Mouse (Mus musculus) midbrain, embryonic 13.5 days (tissue): ENCODE measurements at regions not wholly inside any gene's neighbourhood (a gene's known extent, or its start where the extent isn't known, plus 50 kb on each side); places are given as distances from the start of the nearest gene placed in this dataset.

Source experiments
- ATAC-seq: fragments of 200-750 bp; cut with Nextera tagmentation; 2 replicates; pipeline ENCODE4 v1.8.0; 2017; ENCODE audit warnings: mild to moderate bottlenecking, moderate TSS enrichment, moderate library complexity
- H3K27ac ChIP-seq: fragments of 300-500 bp; sonication (generic); 2 replicates; pipeline ENCODE4 v1.5.1; 2015; ENCODE audit warnings: inconsistent platforms, mild to moderate bottlenecking, moderate library complexity
- H3K27me3 ChIP-seq: fragments of 300-500 bp; sonication (generic); 2 replicates; pipeline ENCODE4 v1.6.1; 2015; ENCODE audit warnings: mild to moderate bottlenecking, inconsistent platforms
- H3K36me3 ChIP-seq: fragments of 300-500 bp; sonication (generic); 2 replicates; pipeline ENCODE4 v1.6.1; 2015; ENCODE audit warnings: mild to moderate bottlenecking, inconsistent platforms
- H3K4me1 ChIP-seq: fragments of 300-500 bp; sonication (generic); replicated peaks from 2 replicates; pipeline ENCODE4 v1.6.1; 2015; ENCODE audit warnings: inconsistent platforms
- H3K4me2 ChIP-seq: fragments of 300-500 bp; sonication (generic); replicated peaks from 2 replicates; pipeline ENCODE4 v1.6.1; 2015; ENCODE audit warnings: moderate library complexity, mild to moderate bottlenecking, inconsistent platforms
- H3K4me3 ChIP-seq: fragments of 300-500 bp; sonication (generic); replicated peaks from 2 replicates; pipeline ENCODE4 v1.5.1; 2015; ENCODE audit warnings: mild to moderate bottlenecking, inconsistent platforms
- H3K9ac ChIP-seq: fragments of 300-500 bp; sonication (generic); replicated peaks from 2 replicates; pipeline ENCODE4 v1.6.1; 2015; ENCODE audit warnings: mild to moderate bottlenecking, inconsistent platforms
- H3K9me3 ChIP-seq: fragments of 300-500 bp; sonication (generic); 2 replicates; pipeline ENCODE4 v1.6.1; 2016; ENCODE audit warnings: mild to moderate bottlenecking, inconsistent platforms
- WGBS: fragments of 180-500 bp; shearing (Covaris S2); methylation state at CpG from one replicate; pipeline ENCODE4 v1.1.7; 2015; 5-methylcytosine and 5-hydroxymethylcytosine counted together

DNA sequence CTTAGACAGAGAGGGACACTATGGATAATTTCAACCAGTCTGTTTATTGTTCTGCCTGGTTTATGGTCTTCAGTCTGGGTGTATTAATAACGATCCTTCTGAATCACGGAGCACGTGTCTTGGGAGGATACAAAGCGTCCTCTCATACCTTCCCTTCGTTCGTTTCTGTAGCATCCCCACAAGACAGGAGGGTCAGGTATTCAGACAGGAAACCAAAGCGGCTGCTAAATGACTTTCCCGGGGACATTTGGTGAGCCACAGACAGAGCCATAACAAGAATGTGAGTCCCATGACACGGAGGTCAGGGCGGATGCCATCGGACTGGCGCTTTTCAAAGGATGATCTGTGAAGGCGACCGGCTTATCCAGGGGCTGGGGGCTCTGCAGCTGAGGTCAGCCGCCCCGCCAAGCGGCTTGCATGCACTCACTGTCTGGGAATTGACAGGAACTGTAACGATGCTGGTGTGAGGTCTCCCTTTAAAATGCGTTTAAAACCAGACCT, 120.9 kb upstream of the Lrig3 start:
- Histone ChIP-seq H3K27me3 (no peaks in the 10 kb centered on the region), H3K27ac (no peak overlapping the region), H3K9me3 (no peaks in the 10 kb centered on the region), H3K4me1 (peaks cover 7% of the 10 kb centered on the region), H3K4me3 (peak overlapping the region; percentile 18), H3K9ac (0 out of 2 replicates have a peak overlapping the region, but pooled peaks have one; percentile 21), H3K4me2 (peak overlapping the region; percentile 45), H3K36me3 (no peaks in the 10 kb centered on the region)
- peak; percentile 24; the same call in 1 of the 2 replicates for ATAC-seq
- WGBS: 20% methylated on average over 19 of the region's 19 CpGs

DNA sequence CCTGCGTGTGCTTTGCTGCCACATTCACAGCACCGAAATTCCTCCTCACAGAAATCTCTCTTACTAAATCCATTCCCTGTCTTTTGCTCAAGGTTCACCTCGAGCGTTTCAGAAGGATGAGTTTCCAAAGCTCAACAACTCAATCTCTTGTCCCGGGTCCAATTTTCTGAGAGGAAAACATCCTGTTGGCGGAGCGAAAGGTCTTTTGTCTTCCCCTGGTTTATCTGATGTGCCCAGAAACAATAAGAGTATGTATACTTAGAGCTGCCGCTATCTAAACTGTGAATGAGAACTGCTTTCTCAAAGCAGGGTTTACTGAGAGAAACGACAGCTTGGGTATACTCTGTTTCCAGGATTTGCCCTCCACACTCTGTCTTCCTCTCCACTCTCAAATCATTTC, 115.6 kb upstream of the Lrig3 start:
- ATAC-seq: no peak
- Histone ChIP-seq H3K36me3 (no peaks in the 10 kb centered on the region), H3K27ac (no peak overlapping the region), H3K4me2 (no peak overlapping the region), H3K4me3 (no peak overlapping the region), H3K27me3 (no peaks in the 10 kb centered on the region), H3K4me1 (peaks cover under 1% of the 10 kb centered on the region; the same call in 1 of the 2 replicates), H3K9me3 (no peaks in the 10 kb centered on the region), H3K9ac (no peak overlapping the region)
- 51% methylated on average over 9 of the region's 9 CpGs for WGBS

DNA sequence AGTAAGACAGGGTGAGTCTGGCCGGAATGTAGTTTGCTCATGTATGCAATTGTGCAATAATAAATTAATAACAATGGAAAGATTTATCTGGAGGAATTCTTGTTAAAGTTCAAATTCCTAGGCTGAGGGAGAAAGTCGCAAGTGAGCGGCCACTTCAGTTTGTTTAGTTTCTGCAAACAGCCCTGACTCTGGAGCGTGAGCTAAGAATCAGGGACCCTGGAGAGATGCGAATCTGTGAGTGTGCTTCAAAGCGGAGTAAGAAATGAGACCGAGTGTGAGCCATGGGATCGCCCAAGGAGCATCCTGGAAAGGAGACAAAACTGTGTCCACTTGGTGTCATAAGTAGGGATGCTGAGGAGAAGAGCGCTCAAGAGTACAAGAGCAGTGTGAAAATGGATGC, 104.2 kb upstream of the Lrig3 start:
- no peak overlapping the region for H3K9ac ChIP-seq

DNA sequence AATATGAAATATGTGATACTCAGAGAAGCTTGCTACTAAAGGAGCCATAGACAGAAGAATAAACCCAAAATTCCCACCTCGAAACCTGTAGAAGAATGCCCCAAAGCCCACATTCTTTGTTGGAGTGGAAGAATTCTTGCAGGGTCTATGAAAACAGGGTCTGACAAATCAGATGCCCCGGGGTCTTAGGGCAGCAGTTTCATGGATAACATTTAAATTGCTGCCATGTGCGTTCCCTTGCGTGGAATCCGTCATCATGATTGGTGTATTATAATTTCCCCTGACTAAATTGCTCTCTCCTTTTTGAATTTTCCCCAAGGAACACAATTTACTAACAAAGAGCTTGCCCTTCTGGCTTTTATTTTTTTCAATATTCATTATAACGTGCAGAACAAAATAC, 99.6 kb upstream of the Lrig3 start:
- no peak overlapping the region for H3K4me3 ChIP-seq
- H3K36me3 ChIP-seq: no peaks in the 10 kb centered on the region
- H3K9ac ChIP-seq: no peak overlapping the region
- no peak overlapping the region for H3K4me2 ChIP-seq
- no peaks in the 10 kb centered on the region for H3K27me3 ChIP-seq
- no peak overlapping the region for H3K27ac ChIP-seq
- WGBS: 84% methylated on average over 6 of the region's 6 CpGs
- ATAC-seq: no peak
- no peaks in the 10 kb centered on the region for H3K4me1 ChIP-seq
- no peaks in the 10 kb centered on the region for H3K9me3 ChIP-seq

More for the DNA sequence above, 104.2 kb upstream of the Lrig3 start:
- no peak overlapping the region for H3K4me3 ChIP-seq
- no peaks in the 10 kb centered on the region for H3K4me1 ChIP-seq
- H3K36me3 ChIP-seq: no peaks in the 10 kb centered on the region
- no peaks in the 10 kb centered on the region for H3K9me3 ChIP-seq
- no peak overlapping the region for H3K4me2 ChIP-seq
- no peak for ATAC-seq
- H3K27me3 ChIP-seq: no peaks in the 10 kb centered on the region
- H3K27ac ChIP-seq: no peak overlapping the region
- WGBS: 94% methylated on average over 9 of the region's 9 CpGs

DNA sequence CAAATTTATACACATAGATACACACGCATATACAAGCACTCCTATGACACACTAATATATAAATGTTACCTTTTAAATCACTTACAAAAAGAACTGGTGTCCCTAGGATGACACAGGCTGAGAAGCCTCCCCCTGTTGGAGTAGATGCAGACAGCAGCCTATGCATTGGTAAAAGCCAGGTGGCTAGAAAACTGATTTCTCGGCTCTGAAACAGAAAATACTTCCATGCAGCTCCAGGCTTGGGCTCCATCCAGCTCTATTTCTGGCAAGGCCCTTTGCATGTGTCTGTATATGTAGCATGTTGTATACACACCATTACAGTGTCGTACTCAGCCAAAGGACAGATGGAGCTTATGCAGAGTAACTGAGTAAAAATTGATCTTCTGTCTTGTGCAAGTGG, 81.4 kb upstream of the Lrig3 start:
- Histone ChIP-seq H3K4me3 (no peak overlapping the region), H3K9ac (no peak overlapping the region), H3K4me2 (no peak overlapping the region), H3K9me3 (0 out of 2 replicates have a peak, but pooled peaks cover 4% of the 10 kb centered on the region), H3K27ac (no peak overlapping the region), H3K36me3 (no peaks in the 10 kb centered on the region), H3K27me3 (no peaks in the 10 kb centered on the region), H3K4me1 (no peaks in the 10 kb centered on the region)
- WGBS: 85% methylated on average over 3 of the region's 3 CpGs
- ATAC-seq: no peak

DNA sequence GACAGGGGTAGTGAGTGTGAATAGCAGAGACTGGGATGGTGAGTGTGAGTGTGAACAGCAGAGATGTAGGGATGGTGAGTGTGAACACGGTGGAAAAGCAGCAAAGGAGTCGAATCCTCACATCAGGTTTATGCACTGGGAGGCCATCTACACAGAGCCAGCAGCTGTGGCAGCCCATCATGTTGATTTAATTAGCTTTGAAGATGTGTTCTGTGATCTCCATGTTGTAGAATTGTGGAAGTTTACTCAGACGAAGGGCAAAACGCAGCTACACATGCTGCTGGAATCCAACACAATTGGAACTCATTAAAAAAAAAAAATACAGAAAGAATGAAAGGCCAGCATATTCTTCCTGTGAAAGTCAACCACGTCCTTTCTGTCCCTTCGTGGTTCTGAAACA, 80.2 kb upstream of the Lrig3 start:
- H3K36me3 ChIP-seq: no peaks in the 10 kb centered on the region
- H3K27ac ChIP-seq: no peak overlapping the region
- no peak overlapping the region for H3K4me2 ChIP-seq
- 0 out of 2 replicates have a peak, but pooled peaks cover 4% of the 10 kb centered on the region for H3K9me3 ChIP-seq
- ATAC-seq: no peak
- no peaks in the 10 kb centered on the region for H3K4me1 ChIP-seq
- H3K9ac ChIP-seq: no peak overlapping the region
- 55% methylated on average over 6 of the region's 6 CpGs for WGBS
- no peak overlapping the region for H3K4me3 ChIP-seq
- no peaks in the 10 kb centered on the region for H3K27me3 ChIP-seq

DNA sequence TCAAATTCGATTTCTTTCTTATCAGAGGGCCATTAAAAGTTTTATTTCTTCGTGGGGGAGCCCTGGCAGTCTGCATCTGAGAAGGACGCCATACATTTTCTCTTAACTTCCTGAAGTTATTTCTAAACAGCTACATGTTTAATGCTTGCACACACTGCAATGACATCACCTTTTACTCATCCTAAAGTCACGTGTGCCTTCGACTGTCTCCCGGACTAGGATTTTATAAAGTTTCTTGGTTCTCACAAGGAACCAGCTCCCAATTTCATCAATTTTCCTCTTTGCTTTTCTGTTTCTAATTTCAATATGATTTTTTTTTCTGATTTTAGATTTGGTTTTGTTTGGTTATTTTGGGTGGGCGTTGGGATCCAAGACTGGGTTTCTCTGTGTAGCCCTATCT, 73.8 kb upstream of the Lrig3 start:
- H3K27ac ChIP-seq: no peak overlapping the region
- no peak overlapping the region for H3K4me2 ChIP-seq
- no peaks in the 10 kb centered on the region for H3K27me3 ChIP-seq
- H3K36me3 ChIP-seq: no peaks in the 10 kb centered on the region
- no peak overlapping the region for H3K9ac ChIP-seq
- no peak for ATAC-seq
- H3K4me1 ChIP-seq: no peaks in the 10 kb centered on the region
- no peak overlapping the region for H3K4me3 ChIP-seq
- 88% methylated on average over 7 of the region's 7 CpGs for WGBS
- H3K9me3 ChIP-seq: 0 out of 2 replicates have a peak, but pooled peaks cover 4% of the 10 kb centered on the region

DNA sequence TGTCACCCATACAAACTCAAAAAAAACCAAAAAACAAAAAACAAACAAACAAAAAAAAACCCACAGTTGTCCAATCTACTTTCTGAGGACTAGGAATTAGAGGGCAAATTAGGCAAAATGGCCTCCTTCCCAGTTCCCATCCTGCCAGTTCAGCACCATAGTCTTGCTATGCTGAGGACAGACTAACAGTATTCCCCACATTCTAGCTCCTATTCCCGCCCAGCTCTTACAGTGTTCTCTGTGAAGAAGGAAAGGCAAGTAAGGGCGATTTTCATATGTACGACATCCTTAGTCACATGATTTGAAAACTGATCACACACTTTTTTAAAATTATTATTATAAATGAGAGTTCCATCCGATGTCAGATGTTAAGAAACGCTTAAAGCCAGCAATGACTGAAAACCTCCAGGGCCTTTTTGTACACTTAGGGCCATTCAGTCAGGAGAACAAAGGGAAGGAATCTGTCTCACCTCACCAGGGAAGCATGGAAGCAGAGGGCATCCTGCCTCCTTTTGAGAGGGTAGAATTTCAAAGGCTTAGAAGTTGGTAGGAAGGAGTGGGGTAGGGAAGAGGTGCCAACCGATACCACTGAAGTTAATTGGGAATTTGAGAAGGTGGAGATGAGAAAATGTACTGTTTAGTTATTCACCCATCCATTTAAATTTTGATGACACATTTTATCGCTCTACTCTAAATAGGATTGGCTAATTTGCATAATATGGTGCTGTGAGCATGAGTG, 70.1 kb upstream of the Lrig3 start:
- H3K4me3 ChIP-seq: no peak overlapping the region
- no peaks in the 10 kb centered on the region for H3K36me3 ChIP-seq
- 56% methylated on average over 7 of the region's 7 CpGs for WGBS
- no peaks in the 10 kb centered on the region for H3K4me1 ChIP-seq
- H3K9ac ChIP-seq: no peak overlapping the region
- no peak overlapping the region for H3K4me2 ChIP-seq
- ATAC-seq: no peak
- H3K27ac ChIP-seq: no peak overlapping the region
- no peaks in the 10 kb centered on the region for H3K27me3 ChIP-seq
- H3K9me3 ChIP-seq: no peaks in the 10 kb centered on the region

DNA sequence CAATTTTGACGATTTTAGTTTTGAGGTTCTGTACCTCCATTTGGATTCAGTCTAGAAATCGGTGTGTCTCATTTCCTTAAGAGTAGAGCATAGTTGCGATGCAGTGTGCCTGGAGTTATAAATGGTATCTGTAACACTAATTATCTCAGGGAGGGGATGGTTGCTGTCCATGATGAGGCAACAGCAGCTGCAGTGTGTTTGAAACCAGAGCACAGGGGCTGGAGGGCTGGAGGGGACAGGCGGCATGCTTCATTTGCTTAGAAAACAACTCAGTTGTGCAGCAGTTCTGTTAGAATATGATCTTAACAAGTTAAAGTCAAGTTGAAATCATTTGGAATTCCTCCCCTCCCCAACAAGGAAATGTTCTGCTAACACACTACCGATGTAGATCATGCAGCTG, 69.3 kb upstream of the Lrig3 start:
- 81% methylated on average over 5 of the region's 5 CpGs for WGBS
- Histone ChIP-seq H3K27me3 (no peaks in the 10 kb centered on the region), H3K9ac (no peak overlapping the region), H3K4me1 (no peaks in the 10 kb centered on the region), H3K36me3 (no peaks in the 10 kb centered on the region), H3K9me3 (no peaks in the 10 kb centered on the region), H3K27ac (no peak overlapping the region), H3K4me2 (no peak overlapping the region), H3K4me3 (no peak overlapping the region)
- ATAC-seq: no peak

DNA sequence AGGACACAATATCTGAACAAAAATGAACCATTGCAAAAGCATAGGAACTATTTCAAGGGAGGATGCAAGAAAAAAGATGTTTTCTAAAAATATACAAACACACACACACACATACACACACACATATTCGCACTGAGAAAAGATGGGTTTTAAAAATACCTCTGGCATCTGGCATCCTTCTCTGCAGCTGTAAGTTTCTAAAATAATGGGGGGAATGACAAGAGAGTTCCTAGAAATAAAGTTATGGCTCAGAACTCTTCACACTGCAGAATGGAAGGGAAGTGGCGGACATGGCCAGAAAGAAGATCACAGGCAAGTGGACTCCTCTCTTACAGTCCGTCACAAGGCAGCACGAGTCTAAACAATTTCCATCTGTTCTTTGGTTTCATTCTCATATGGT, 66.5 kb upstream of the Lrig3 start:
- H3K9ac ChIP-seq: no peak overlapping the region
- H3K27ac ChIP-seq: no peak overlapping the region
- no peak for ATAC-seq
- H3K4me2 ChIP-seq: no peak overlapping the region
- H3K9me3 ChIP-seq: no peaks in the 10 kb centered on the region
- H3K27me3 ChIP-seq: no peaks in the 10 kb centered on the region
- WGBS: 91% methylated on average over 4 of the region's 4 CpGs
- no peaks in the 10 kb centered on the region for H3K4me1 ChIP-seq
- H3K36me3 ChIP-seq: no peaks in the 10 kb centered on the region
- no peak overlapping the region for H3K4me3 ChIP-seq

DNA sequence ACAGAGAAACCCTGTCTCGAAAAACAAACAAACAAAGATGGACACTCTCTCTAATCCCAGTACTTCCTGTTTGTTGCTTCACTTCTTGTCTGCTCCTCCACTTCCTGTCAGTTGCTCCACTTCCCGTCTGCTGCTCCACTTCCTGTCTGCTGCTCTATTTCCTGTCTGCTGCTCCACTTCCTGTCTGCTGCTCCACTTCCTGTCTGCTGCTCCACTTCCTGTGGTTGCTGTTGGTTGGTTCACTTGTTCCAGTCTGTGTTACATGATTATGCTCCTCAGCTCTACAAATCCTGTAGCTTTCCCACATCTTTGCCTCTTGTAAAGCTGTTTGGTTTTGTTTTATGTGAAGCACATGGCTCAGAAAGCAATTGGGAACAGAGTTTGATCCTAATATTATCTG, 65.4 kb upstream of the Lrig3 start:
- no peaks in the 10 kb centered on the region for H3K4me1 ChIP-seq
- H3K27ac ChIP-seq: no peak overlapping the region
- no peak for ATAC-seq
- no peaks in the 10 kb centered on the region for H3K27me3 ChIP-seq
- H3K36me3 ChIP-seq: no peaks in the 10 kb centered on the region
- H3K4me2 ChIP-seq: no peak overlapping the region
- H3K9ac ChIP-seq: no peak overlapping the region
- no peak overlapping the region for H3K4me3 ChIP-seq
- H3K9me3 ChIP-seq: no peaks in the 10 kb centered on the region
- WGBS: 95% methylated on average over 2 of the region's 2 CpGs

DNA sequence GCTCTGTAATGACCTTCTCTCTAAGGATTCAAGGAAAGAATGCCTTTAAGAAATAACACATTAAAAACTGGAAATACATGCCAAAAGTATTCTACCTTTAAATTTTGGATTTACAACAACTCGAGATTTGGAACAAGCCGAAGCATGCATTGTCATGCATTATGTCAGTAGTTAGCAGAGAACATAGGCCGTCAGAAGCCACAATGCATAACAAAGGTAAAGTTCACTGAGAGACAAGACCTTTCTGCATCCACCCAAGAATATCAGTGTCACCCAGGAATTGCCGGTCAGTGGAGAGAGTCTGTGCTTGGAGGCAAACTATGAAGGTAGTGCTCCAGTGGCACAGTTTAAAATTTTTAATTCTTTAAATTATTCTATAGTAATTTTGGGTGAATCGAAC, 63.3 kb upstream of the Lrig3 start:
- Histone ChIP-seq H3K4me3 (no peak overlapping the region), H3K4me2 (no peak overlapping the region), H3K9ac (no peak overlapping the region), H3K9me3 (no peaks in the 10 kb centered on the region), H3K27ac (no peak overlapping the region), H3K4me1 (no peaks in the 10 kb centered on the region), H3K36me3 (no peaks in the 10 kb centered on the region), H3K27me3 (no peaks in the 10 kb centered on the region)
- ATAC-seq: no peak
- WGBS: 83% methylated on average over 5 of the region's 5 CpGs

DNA sequence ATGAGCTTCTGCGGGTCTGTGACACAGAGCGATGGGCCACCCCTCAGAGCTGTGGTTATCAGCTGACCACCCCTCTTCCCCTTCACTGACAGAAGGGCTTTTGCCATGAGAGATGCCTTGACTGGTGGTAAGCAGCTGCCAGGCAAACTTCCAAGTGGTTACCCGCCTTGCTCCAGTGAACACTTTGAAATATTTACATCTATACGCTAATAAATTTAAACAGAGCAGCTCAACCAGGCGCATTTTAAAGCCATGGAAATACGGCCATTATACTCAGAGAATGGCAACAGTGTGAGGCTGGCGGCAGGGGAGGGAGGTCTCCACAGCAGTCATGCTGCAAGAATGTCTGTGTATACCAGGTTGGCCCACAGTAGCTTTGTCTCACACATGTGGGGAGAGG, 53.8 kb upstream of the Lrig3 start:
- ATAC-seq: peak; percentile 79
- Histone ChIP-seq H3K4me3 (no peak overlapping the region), H3K36me3 (no peaks in the 10 kb centered on the region), H3K9me3 (no peaks in the 10 kb centered on the region), H3K27me3 (no peaks in the 10 kb centered on the region), H3K4me2 (no peak overlapping the region), H3K9ac (no peak overlapping the region), H3K4me1 (peaks cover 12% of the 10 kb centered on the region), H3K27ac (no peak overlapping the region)
- WGBS: 47% methylated on average over 7 of the region's 7 CpGs
